Mouse (Mus musculus) lung, postnatal 0 days (tissue): ENCODE data around the gene Frs3. TPM values are rescaled to one million over a fixed set of nuclear protein-coding genes. Genes with fewer than 3 reads are reported as not detected.

Source experiments
- ATAC-seq: fragments of 200-750 bp; cut with Nextera tagmentation; 2 replicates; pipeline ENCODE4 v1.8.0; 2017; ENCODE audit warnings: moderate library complexity
- DNase-seq: peaks from one replicate; pipeline ENCODE4 v3.0.0-alpha.2; 2016; ENCODE audit warnings: low spot score
- H3K27ac ChIP-seq: fragments of 300-500 bp; sonication (generic); 2 replicates; pipeline ENCODE4 v1.5.1; 2014; ENCODE audit warnings: antibody characterized with exemption, mild to moderate bottlenecking, low read length, mixed read lengths
- H3K27me3 ChIP-seq: fragments of 300-500 bp; sonication (generic); replicated peaks from 2 replicates; pipeline ENCODE4 v1.6.1; 2014; ENCODE audit warnings: low read length, mixed read lengths; ENCODE audit not compliant: insufficient read depth
- H3K36me3 ChIP-seq: fragments of 300-500 bp; sonication (generic); 2 replicates; pipeline ENCODE4 v1.6.1; 2014; ENCODE audit warnings: low read length, mixed read lengths; ENCODE audit not compliant: insufficient read depth
- H3K4me1 ChIP-seq: fragments of 300-500 bp; sonication (generic); 2 replicates; pipeline ENCODE4 v1.6.1; 2014; ENCODE audit warnings: antibody characterized with exemption, low read depth, low read length, mixed read lengths; ENCODE audit not compliant: insufficient read depth
- H3K4me2 ChIP-seq: fragments of 300-500 bp; sonication (generic); replicated peaks from 2 replicates; pipeline ENCODE4 v1.6.1; 2014; ENCODE audit warnings: low read depth, mild to moderate bottlenecking, low read length, moderate library complexity, mixed read lengths
- H3K4me3 ChIP-seq: fragments of 300-500 bp; sonication (generic); 2 replicates; pipeline ENCODE4 v1.5.1; 2014; ENCODE audit warnings: low read depth, low read length
- H3K9ac ChIP-seq: fragments of 300-500 bp; sonication (generic); replicated peaks from 2 replicates; pipeline ENCODE4 v1.6.1; 2014; ENCODE audit warnings: low read depth, mild to moderate bottlenecking
- H3K9me3 ChIP-seq: fragments of 300-500 bp; sonication (generic); 2 replicates; pipeline ENCODE4 v1.6.1; 2016; ENCODE audit warnings: low read length, mixed read lengths
- CTCF ChIP-seq: IDR thresholded peaks from 2 replicates; pipeline ENCODE4 v1.5.1; 2016; ENCODE audit warnings: antibody characterized with exemption, mild to moderate bottlenecking
- EP300 ChIP-seq: IDR thresholded peaks from 2 replicates; pipeline ENCODE4 v1.6.1; 2016; ENCODE audit warnings: antibody characterized with exemption, mild to moderate bottlenecking, control low read depth
- WGBS: fragments of 180-500 bp; shearing (Covaris S2); extraction: QIAGEN DNeasy Blood & Tissue Kit; methylation state at CpG from one replicate; pipeline ENCODE4 v1.1.7; 2014; 5-methylcytosine and 5-hydroxymethylcytosine counted together
- polyA plus RNA-seq: library from polyadenylated mRNA; unstranded; fragments of >200 nt; fragmentation: Nextera tagmentation; extraction: Ambion mirVana; gene quantifications from 2 replicates; pipeline ENCODE4 v1.2.1, GENCODE M21; 2015

Frs3 gene
- polyA plus RNA-seq, 1 experiment from 2014 or later = 4.1 TPM

DNA sequence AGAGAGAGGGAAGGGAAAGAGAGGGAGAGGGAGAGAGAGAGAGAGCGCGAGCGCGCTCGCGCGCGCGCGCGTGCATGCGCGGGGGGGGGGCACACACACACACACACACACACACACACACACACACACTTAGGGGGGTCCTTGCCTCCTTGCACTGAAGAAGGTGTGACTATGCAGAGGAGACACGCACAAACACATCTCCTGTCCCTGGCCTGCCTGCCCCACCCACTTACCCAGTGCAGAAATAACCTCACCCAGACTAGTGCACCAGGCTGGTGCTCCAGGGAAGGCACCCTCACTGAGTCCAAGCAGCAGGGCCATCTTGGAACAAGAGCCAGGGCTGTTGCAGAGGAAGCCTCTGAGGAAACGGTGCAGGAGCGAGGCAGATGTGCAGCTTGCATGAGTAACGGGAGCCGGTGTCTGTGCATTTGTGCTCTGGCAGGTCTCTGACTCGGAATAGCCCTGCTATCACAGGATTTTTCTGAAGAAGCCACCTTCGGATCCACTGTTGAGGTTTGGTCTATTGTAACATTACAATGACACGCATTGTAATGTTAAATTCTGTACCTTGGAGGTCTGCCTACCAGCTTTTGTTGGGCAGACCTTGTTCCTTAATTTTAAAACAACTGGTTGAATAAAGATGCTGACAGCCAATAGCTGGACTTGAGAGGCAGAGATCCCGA lies 24.2 kb downstream of the Frs3 start:
- 69% methylated on average over 9 of the region's 22 CpGs for WGBS
- no peak overlapping the region for H3K27ac ChIP-seq
- no peaks in the 10 kb centered on the region for H3K4me1 ChIP-seq
- no peaks in the 10 kb centered on the region for H3K27me3 ChIP-seq
- no peaks in the 10 kb centered on the region for H3K9me3 ChIP-seq
- no peak overlapping the region for H3K4me2 ChIP-seq
- DNase-seq (no peak), ATAC-seq (no peak)
- no peak overlapping the region for H3K9ac ChIP-seq
- no peak overlapping the region for H3K4me3 ChIP-seq
- no peak for TF ChIP-seq EP300
- TF ChIP-seq CTCF = no peak
- H3K36me3 ChIP-seq = no peaks in the 10 kb centered on the region

- H3K27me3 ChIP-seq = no peaks in the 10 kb centered on the region
- WGBS = 40% methylated on average over 3 of the region's 3 CpGs
- no peak overlapping the region for H3K4me3 ChIP-seq
- TF ChIP-seq CTCF (no peak), EP300 (no peak)
- no peak overlapping the region for H3K27ac ChIP-seq
- H3K9me3 ChIP-seq = no peaks in the 10 kb centered on the region
- H3K9ac ChIP-seq = no peak overlapping the region
- no peaks in the 10 kb centered on the region for H3K4me1 ChIP-seq
- no peak for DNase-seq
- no peaks in the 10 kb centered on the region for H3K36me3 ChIP-seq
- ATAC-seq = no peak
- no peak overlapping the region for H3K4me2 ChIP-seq
Observed at GRCm38 (mm10) chr17:47715037-47715436, 26.2 kb downstream of the Frs3 start.

DNA sequence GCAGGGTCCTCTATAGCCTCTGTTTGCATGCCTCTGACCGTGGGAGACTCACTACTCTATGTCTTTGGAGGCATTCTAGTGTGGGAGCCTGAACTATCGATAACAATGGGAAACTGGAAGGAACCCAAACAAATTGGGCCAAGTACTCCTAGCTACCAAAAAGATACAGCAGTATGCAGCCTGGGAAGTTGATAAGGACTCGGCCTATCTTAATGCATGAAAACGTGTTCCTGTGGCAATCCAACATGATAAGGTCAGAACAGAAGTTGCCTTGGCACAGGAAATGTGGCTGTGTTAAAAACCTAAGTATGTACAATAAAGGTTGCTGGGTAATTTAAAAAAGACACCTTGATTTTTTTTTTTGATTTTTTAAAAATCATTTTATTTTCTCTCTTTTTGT lies 32.4 kb downstream of the Frs3 start:
- DNase-seq (no peak), ATAC-seq (no peak)
- H3K9me3 ChIP-seq = no peaks in the 10 kb centered on the region
- H3K4me1 ChIP-seq = no peaks in the 10 kb centered on the region
- H3K36me3 ChIP-seq = no peaks in the 10 kb centered on the region
- H3K4me3 ChIP-seq = no peak overlapping the region
- H3K9ac ChIP-seq = no peak overlapping the region
- no peaks in the 10 kb centered on the region for H3K27me3 ChIP-seq
- 59% methylated on average over 4 of the region's 4 CpGs for WGBS
- H3K27ac ChIP-seq = no peak overlapping the region
- no peak overlapping the region for H3K4me2 ChIP-seq
- no peak for TF ChIP-seq EP300
- TF ChIP-seq CTCF = no peak

DNA sequence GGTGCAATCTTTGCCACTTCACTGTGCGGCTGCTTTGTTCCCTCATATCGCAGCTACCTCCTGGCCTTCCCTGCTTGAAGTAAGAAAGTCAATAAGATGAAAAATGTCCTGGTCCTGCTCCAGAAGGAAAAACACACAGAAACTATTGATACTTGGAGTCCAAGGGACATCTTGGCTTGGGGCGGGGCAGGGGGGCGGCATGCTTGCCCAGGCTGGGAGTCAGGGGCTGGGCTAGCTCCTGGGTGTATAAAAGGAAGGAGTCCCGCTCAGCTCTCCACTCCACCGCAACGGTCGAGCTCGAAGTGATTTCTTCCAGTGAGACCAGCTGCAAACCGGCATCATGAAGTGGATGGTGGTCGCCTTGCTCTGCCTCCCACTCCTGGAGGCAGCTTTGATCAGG lies 37.7 kb downstream of the Frs3 start, which contains the start of gene Pgc:
Gene Pgc (plus strand): TSS at position 277 of the 400 bp plus-strand sequence.
- DNase-seq (no peak), ATAC-seq (no peak)
- no peak within 1 kb of the TSS for H3K4me3 ChIP-seq
- no peaks in the 10 kb centered on the region for H3K36me3 ChIP-seq
- H3K9ac ChIP-seq = no peak within 1 kb of the TSS
- no peak within 1 kb of the TSS for H3K27ac ChIP-seq
- no peaks in the 10 kb centered on the region for H3K4me1 ChIP-seq
- TF ChIP-seq EP300 (no peak), CTCF (no peak)
- no peak within 1 kb of the TSS for H3K4me2 ChIP-seq
- no peaks in the 10 kb centered on the region for H3K27me3 ChIP-seq
- 41% methylated on average over 11 of the region's 11 CpGs for WGBS
- no peaks in the 10 kb centered on the region for H3K9me3 ChIP-seq

DNA sequence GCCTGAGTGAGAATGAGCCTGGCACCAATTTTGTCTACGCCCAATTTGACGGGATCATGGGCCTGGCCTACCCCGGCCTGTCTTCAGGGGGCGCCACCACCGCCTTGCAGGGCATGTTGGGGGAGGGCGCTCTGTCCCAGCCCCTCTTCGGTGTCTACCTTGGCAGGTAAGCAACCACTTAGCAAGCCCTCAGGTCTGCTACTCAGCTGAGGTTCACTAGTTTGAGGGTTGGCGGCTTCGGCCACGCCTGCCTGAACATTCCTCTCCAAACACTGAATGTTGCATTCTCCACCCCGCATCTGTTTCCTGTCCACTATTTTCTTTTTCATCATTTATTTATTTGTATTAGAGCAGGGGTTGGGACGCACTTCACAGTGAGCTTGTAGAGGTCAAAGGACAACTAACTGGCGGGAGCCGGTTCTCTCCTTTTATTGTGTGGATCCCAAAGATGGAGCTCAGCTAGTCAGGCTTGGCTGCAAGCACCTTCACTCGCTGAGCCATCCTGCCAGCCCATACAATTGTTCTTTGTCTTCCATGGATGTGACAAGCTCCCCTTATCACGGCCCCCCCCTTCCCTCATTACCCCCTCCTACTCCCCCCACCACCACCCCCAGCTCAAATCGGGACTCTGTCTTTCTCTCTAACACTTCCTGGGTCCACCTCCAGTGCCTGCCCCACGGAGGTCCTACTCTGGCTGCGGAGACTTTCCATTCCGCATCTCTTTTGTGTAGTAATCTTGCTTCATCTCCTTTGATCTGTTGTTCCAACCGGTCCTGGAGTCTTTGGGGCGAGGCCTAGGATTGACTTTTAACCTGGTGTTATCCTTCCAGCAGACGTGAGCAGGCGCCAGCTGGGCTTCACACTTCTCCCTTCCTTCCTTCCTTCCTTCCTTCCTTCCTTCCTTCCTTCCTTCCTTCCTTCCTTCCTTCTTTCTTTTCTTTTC lies 42.1 kb downstream of the Frs3 start:
- Histone ChIP-seq H3K4me2 (no peak overlapping the region), H3K27ac (no peak overlapping the region), H3K4me3 (no peak overlapping the region), H3K4me1 (no peaks in the 10 kb centered on the region), H3K9ac (no peak overlapping the region), H3K9me3 (no peaks in the 10 kb centered on the region), H3K36me3 (no peaks in the 10 kb centered on the region), H3K27me3 (no peaks in the 10 kb centered on the region)
- TF ChIP-seq CTCF = peak; percentile 62
- TF ChIP-seq EP300 = no peak
- WGBS = 39% methylated on average over 24 of the region's 24 CpGs
- DNase-seq (peak; percentile 76), ATAC-seq (peak; percentile 83)

- ATAC-seq (no peak), DNase-seq (no peak)
- 74% methylated on average over 14 of the region's 14 CpGs for whole genome bisulfite sequencing
- Histone ChIP-seq H3K4me3 (no peak overlapping the region), H3K4me1 (peaks cover 4% of the 10 kb centered on the region; the same call in 1 of the 2 replicates), H3K4me2 (no peak overlapping the region), H3K27ac (no peak overlapping the region), H3K9ac (no peak overlapping the region), H3K27me3 (no peaks in the 10 kb centered on the region), H3K36me3 (no peaks in the 10 kb centered on the region), H3K9me3 (no peaks in the 10 kb centered on the region)
- TF ChIP-seq CTCF (no peak), EP300 (no peak)
Observed at GRCm38 (mm10) chr17:47735553-47736100, 46.8 kb downstream of the Frs3 start.
